Mouse (Mus musculus): Measurements from ENCODE around the gene Gpr33. TPM values are rescaled to one million over a fixed set of nuclear protein-coding genes. Genes with fewer than 3 reads are reported as not detected.
A peak's percentile ranks its signal among the peaks of the same experiment; 100 is the strongest.

Gpr33 gene
- polyA plus RNA-seq (2012; rRNA removed) (not detected in 2 replicates), polyA plus RNA-seq (2014; fragmentation: Nextera tagmentation; extraction: Ambion mirVana) (not detected in 2 replicates)

GRCm38 (mm10) chr12:52027963-52028362, at the start of gene Gpr33:
Gpr33 (minus strand) TSS chr12:52028063.
- Histone ChIP-seq H3K9me3 (ENCODE audit: control insufficient read depth, low read length) (no peaks in the 10 kb centered on the region), H3K9ac (ENCODE audit: low read depth, low read length, severe bottlenecking) (no peak within 1 kb of the TSS), H3K27ac (replicated peaks; ENCODE audit: low read depth, low read length) (no peak within 1 kb of the TSS), H3K27me3 (ENCODE audit: control insufficient read depth, insufficient read depth, low read length) (no peaks in the 10 kb centered on the region), H3K4me3 (replicated peaks; ENCODE audit: low read length) (no peak within 1 kb of the TSS), H3K36me3 (ENCODE audit: control insufficient read depth, insufficient read depth, low read length) (no peaks in the 10 kb centered on the region), H3K4me1 (ENCODE audit: control insufficient read depth, insufficient read depth, low read length) (no peaks in the 10 kb centered on the region), H3K4me2 (replicated peaks; ENCODE audit: low read depth, low read length, severe bottlenecking) (no peak within 1 kb of the TSS)
- ATAC-seq (ENCODE audit: low FRiP score, low read depth) = no peak
- no peak for DNase-seq (ENCODE audit: low spot score)
- TF ChIP-seq POLR2A (IDR thresholded peaks at IDR 0.05; ENCODE audit: borderline replicate concordance, extremely low read depth, insufficient read depth, insufficient read length) = no peak
- WGBS = 93% methylated on average over 3 of the region's 3 CpGs

GRCm38 (mm10) chr12:52049324-52049723, 21.5 kb upstream of the Gpr33 start:
- Histone ChIP-seq H3K9ac (ENCODE audit: low read depth, low read length, severe bottlenecking) (no peak overlapping the region), H3K36me3 (ENCODE audit: control insufficient read depth, insufficient read depth, low read length) (no peaks in the 10 kb centered on the region), H3K27ac (replicated peaks; ENCODE audit: low read depth, low read length) (no peak overlapping the region), H3K9me3 (ENCODE audit: control insufficient read depth, low read length) (no peaks in the 10 kb centered on the region), H3K4me2 (replicated peaks; ENCODE audit: low read depth, low read length, severe bottlenecking) (no peak overlapping the region), H3K27me3 (ENCODE audit: control insufficient read depth, insufficient read depth, low read length) (no peaks in the 10 kb centered on the region), H3K4me3 (replicated peaks; ENCODE audit: low read length) (no peak overlapping the region), H3K4me1 (ENCODE audit: control insufficient read depth, insufficient read depth, low read length) (no peaks in the 10 kb centered on the region; the same call in 1 of the 2 replicates)
- ATAC-seq (ENCODE audit: low FRiP score, low read depth) (no peak), DNase-seq (ENCODE audit: low spot score) (no peak)
- TF ChIP-seq POLR2A (IDR thresholded peaks at IDR 0.05; ENCODE audit: borderline replicate concordance, extremely low read depth, insufficient read depth, insufficient read length) = no peak
- WGBS = 56% methylated on average over 2 of the region's 2 CpGs

GRCm38 (mm10) chr12:52046371-52046770, 18.5 kb upstream of the Gpr33 start:
- Histone ChIP-seq H3K9me3 (ENCODE audit: control insufficient read depth, low read length) (no peaks in the 10 kb centered on the region), H3K27ac (replicated peaks; ENCODE audit: low read depth, low read length) (no peak overlapping the region), H3K27me3 (ENCODE audit: control insufficient read depth, insufficient read depth, low read length) (no peaks in the 10 kb centered on the region), H3K4me2 (replicated peaks; ENCODE audit: low read depth, low read length, severe bottlenecking) (no peak overlapping the region), H3K4me3 (replicated peaks; ENCODE audit: low read length) (no peak overlapping the region), H3K9ac (ENCODE audit: low read depth, low read length, severe bottlenecking) (no peak overlapping the region), H3K36me3 (ENCODE audit: control insufficient read depth, insufficient read depth, low read length) (no peaks in the 10 kb centered on the region), H3K4me1 (ENCODE audit: control insufficient read depth, insufficient read depth, low read length) (no peaks in the 10 kb centered on the region; the same call in 1 of the 2 replicates)
- no peak for TF ChIP-seq POLR2A (IDR thresholded peaks at IDR 0.05; ENCODE audit: borderline replicate concordance, extremely low read depth, insufficient read depth, insufficient read length)
- ATAC-seq (ENCODE audit: low FRiP score, low read depth) = no peak
- DNase-seq (ENCODE audit: low spot score) = no peak
- 88% methylated on average over 4 of the region's 4 CpGs for WGBS

GRCm38 (mm10) chr12:52042818-52043336, 15.0 kb upstream of the Gpr33 start:
- no peaks in the 10 kb centered on the region for H3K36me3 ChIP-seq (ENCODE audit: control insufficient read depth, insufficient read depth, low read length)
- no peaks in the 10 kb centered on the region for H3K9me3 ChIP-seq (ENCODE audit: control insufficient read depth, low read length)
- H3K27me3 ChIP-seq (ENCODE audit: control insufficient read depth, insufficient read depth, low read length) = no peaks in the 10 kb centered on the region
- ATAC-seq (ENCODE audit: low FRiP score, low read depth) (no peak), DNase-seq (ENCODE audit: low spot score) (peak; percentile 21)
- H3K27ac ChIP-seq (replicated peaks; ENCODE audit: low read depth, low read length) = no peak overlapping the region
- 72% methylated on average over 10 of the region's 10 CpGs for WGBS
- H3K4me1 ChIP-seq (ENCODE audit: control insufficient read depth, insufficient read depth, low read length) = no peaks in the 10 kb centered on the region; the same call in 1 of the 2 replicates
- no peak overlapping the region for H3K4me3 ChIP-seq (replicated peaks; ENCODE audit: low read length)
- no peak for TF ChIP-seq POLR2A (IDR thresholded peaks at IDR 0.05; ENCODE audit: borderline replicate concordance, extremely low read depth, insufficient read depth, insufficient read length)
- H3K9ac ChIP-seq (ENCODE audit: low read depth, low read length, severe bottlenecking) = no peak overlapping the region
- H3K4me2 ChIP-seq (replicated peaks; ENCODE audit: low read depth, low read length, severe bottlenecking) = no peak overlapping the region

- Histone ChIP-seq H3K4me1 (ENCODE audit: control insufficient read depth, insufficient read depth, low read length) (no peaks in the 10 kb centered on the region), H3K4me2 (replicated peaks; ENCODE audit: low read depth, low read length, severe bottlenecking) (no peak overlapping the region), H3K27me3 (ENCODE audit: control insufficient read depth, insufficient read depth, low read length) (no peaks in the 10 kb centered on the region), H3K27ac (replicated peaks; ENCODE audit: low read depth, low read length) (no peak overlapping the region), H3K4me3 (replicated peaks; ENCODE audit: low read length) (no peak overlapping the region), H3K9ac (ENCODE audit: low read depth, low read length, severe bottlenecking) (no peak overlapping the region), H3K9me3 (ENCODE audit: control insufficient read depth, low read length) (no peaks in the 10 kb centered on the region), H3K36me3 (ENCODE audit: control insufficient read depth, insufficient read depth, low read length) (no peaks in the 10 kb centered on the region)
- no peak for TF ChIP-seq POLR2A (IDR thresholded peaks at IDR 0.05; ENCODE audit: borderline replicate concordance, extremely low read depth, insufficient read depth, insufficient read length)
- peak; percentile 26 for DNase-seq (ENCODE audit: low spot score)
- 0 out of 2 replicates have a peak, but pooled peaks have one; percentile 62 for ATAC-seq (ENCODE audit: low FRiP score, low read depth)
- 43% methylated on average over 3 of the region's 3 CpGs for WGBS
Observed at GRCm38 (mm10) chr12:52038352-52038751, 10.5 kb upstream of the Gpr33 start.
